ENCODE assay signal across 8 mouse cellular contexts in genomic region chr4:125124424-125125209, GRCm38 (mm10). TPM values are rescaled to one million over a fixed set of nuclear protein-coding genes. Genes with fewer than 3 reads are reported as not detected.
DNase-seq lines count a peak whose midpoint lies in the region; ATAC-seq lines count a peak whose summit lies in the region.

No protein-coding gene starts in this region.

- no peak overlapping the region for H3K27ac ChIP-seq in forebrain, embryonic 15.5 days (replicated peaks)
- no peak overlapping the region for H3K27ac ChIP-seq in forebrain, embryonic 11.5 days (ENCODE audit: low read depth, low read length)

- no peak overlapping the region for H3K4me2 ChIP-seq in forebrain, embryonic 15.5 days (replicated peaks)
- no peak overlapping the region for H3K4me2 ChIP-seq in forebrain, embryonic 11.5 days (ENCODE audit: low read depth, low read length, severe bottlenecking)

- ATAC-seq in inflammation-experienced regulatory T-cells, adult 6 months: peak; percentile 62
- ATAC-seq in forebrain, embryonic 15.5 days (replicated peaks): no peak
- no peak for ATAC-seq in forebrain, embryonic 11.5 days (replicated peaks; ENCODE audit: low FRiP score)

- peaks cover 13% of the 10 kb centered on the region for H3K4me1 ChIP-seq in forebrain, embryonic 15.5 days
- peaks cover 3% of the 10 kb centered on the region for H3K4me1 ChIP-seq in forebrain, embryonic 11.5 days (replicated peaks; ENCODE audit: control insufficient read depth, insufficient read depth, low read length)

- 43% methylated on average over 7 of the region's 7 CpGs for WGBS in forebrain, embryonic 15.5 days
- WGBS in forebrain, embryonic 11.5 days: 58% methylated on average over 7 of the region's 7 CpGs

- peak; percentile 89 to 91 for DNase-seq in B cell, adult 2 months
- peak; percentile 68 for DNase-seq in NIH3T3 (ENCODE audit: low read depth)
- peak; percentile 37 for DNase-seq in lung, postnatal 14 days
- DNase-seq in thymus, postnatal 25 days: peak; percentile 70
- no peak for DNase-seq in retina, postnatal 1 day
- DNase-seq in forebrain, embryonic 11.5 days (ENCODE audit: low spot score): no peak

- no peak overlapping the region for H3K4me3 ChIP-seq in forebrain, embryonic 15.5 days
- no peak overlapping the region for H3K4me3 ChIP-seq in forebrain, embryonic 11.5 days (ENCODE audit: low read depth, low read length)

- no peaks in the 10 kb centered on the region for H3K36me3 ChIP-seq in forebrain, embryonic 15.5 days
- H3K36me3 ChIP-seq in forebrain, embryonic 11.5 days (ENCODE audit: control insufficient read depth, insufficient read depth, low read length): no peaks in the 10 kb centered on the region

- H3K9ac ChIP-seq in forebrain, embryonic 15.5 days (replicated peaks): no peak overlapping the region
- no peak overlapping the region; the same call in 1 of the 2 replicates for H3K9ac ChIP-seq in forebrain, embryonic 11.5 days (ENCODE audit: low read length)

- no peaks in the 10 kb centered on the region for H3K9me3 ChIP-seq in forebrain, embryonic 15.5 days
- H3K9me3 ChIP-seq in forebrain, embryonic 11.5 days (ENCODE audit: control insufficient read depth, low read length): no peaks in the 10 kb centered on the region

- H3K27me3 ChIP-seq in forebrain, embryonic 15.5 days: peaks cover 4% of the 10 kb centered on the region; the same call in 1 of the 2 replicates
- peaks cover 6% of the 10 kb centered on the region for H3K27me3 ChIP-seq in forebrain, embryonic 11.5 days (ENCODE audit: control insufficient read depth, insufficient read depth, low read length)

RNA-seq across cellular contexts. Expression of gene Zc3h12a, which starts 3.0 kb away (rescaled TPM):
- 1 to 10 TPM; 4.6 to 6.5 (median 6.5) TPM for polyA plus RNA-seq in inflammation-experienced regulatory T-cells, adult 6 months (2017; shearing (Covaris generic))
- polyA plus RNA-seq in forebrain, embryonic 15.5 days (2015; fragmentation: Nextera tagmentation; extraction: Ambion mirVana): 0.14 and 0.19 TPM in 2 replicates
- 0.16 and 0.57 TPM in 2 replicates for polyA plus RNA-seq in forebrain, embryonic 11.5 days (2014; fragmentation: Nextera tagmentation; extraction: Ambion mirVana)

RNA-seq across cellular contexts. Expression of gene Meaf6, which starts 39.7 kb away (rescaled TPM):
- polyA plus RNA-seq in inflammation-experienced regulatory T-cells, adult 6 months (2017; shearing (Covaris generic)): 10 to 100 TPM; 60.4 to 68.9 (median 64.1) TPM
- 151 and 153 TPM in 2 replicates for polyA plus RNA-seq in forebrain, embryonic 15.5 days (2015; fragmentation: Nextera tagmentation; extraction: Ambion mirVana)
- polyA plus RNA-seq in forebrain, embryonic 11.5 days (2014; fragmentation: Nextera tagmentation; extraction: Ambion mirVana): 109 and 120 TPM in 2 replicates

RNA-seq across cellular contexts. Expression of gene Snip1, which starts 58.1 kb away (rescaled TPM):
- 1 to 10 TPM; 7.7 to 8.8 (median 8.5) TPM for polyA plus RNA-seq in inflammation-experienced regulatory T-cells, adult 6 months (2017; shearing (Covaris generic))
- polyA plus RNA-seq in forebrain, embryonic 15.5 days (2015; fragmentation: Nextera tagmentation; extraction: Ambion mirVana): 31.0 and 31.1 TPM in 2 replicates
- 32.8 and 33.9 TPM in 2 replicates for polyA plus RNA-seq in forebrain, embryonic 11.5 days (2014; fragmentation: Nextera tagmentation; extraction: Ambion mirVana)

RNA-seq across cellular contexts. Expression of gene Dnali1, which starts 59.1 kb away (rescaled TPM):
- not detected for polyA plus RNA-seq in inflammation-experienced regulatory T-cells, adult 6 months (2017; shearing (Covaris generic))
- 0.52 and 1.2 TPM in 2 replicates for polyA plus RNA-seq in forebrain, embryonic 15.5 days (2015; fragmentation: Nextera tagmentation; extraction: Ambion mirVana)
- 0.24 and 0.28 TPM in 2 replicates for polyA plus RNA-seq in forebrain, embryonic 11.5 days (2014; fragmentation: Nextera tagmentation; extraction: Ambion mirVana)

Comparison
In these comparisons a context has a peak if more than half of its experiments do, and no peak if none do; other contexts are left out.
1. DNase-seq: peak in B cell, adult 2 months (2 of 2), NIH3T3 (single experiment), lung, postnatal 14 days (single experiment) and thymus, postnatal 25 days (single experiment); none in retina, postnatal 1 day (single experiment) and forebrain, embryonic 11.5 days (single experiment).